Mouse (Mus musculus): ENCODE measurements around the gene Ghr. TPM values are rescaled to one million over a fixed set of nuclear protein-coding genes. Genes with fewer than 3 reads are reported as not detected.

Gene Ghr
- polyA plus RNA-seq, 1 experiment from 2014 or later = 73.1 TPM

GRCm38 (mm10) chr15:3499020-3499419 lies 84.3 kb downstream of the Ghr start:
- Histone ChIP-seq H3K4me3 (ENCODE audit: control insufficient read depth in 1 of 2, insufficient read depth in 1 of 2, low read depth in 1 of 2, low read length in 2 of 2) (no peak overlapping the region), H3K4me1 (ENCODE audit: control insufficient read depth in 2 of 2, insufficient read depth in 2 of 2, low read length in 2 of 2) (peaks cover 3 to 23% of the 10 kb centered on the region in 2 experiments; a peak in 3 of 4 replicates), H3K4me2 (ENCODE audit: low read length) (peak overlapping the region; percentile 34), H3K27me3 (ENCODE audit: control insufficient read depth, insufficient read depth, low read length) (no peaks in the 10 kb centered on the region), H3K36me3 (ENCODE audit: control insufficient read depth, insufficient read depth, low read length) (no peaks in the 10 kb centered on the region), H3K9ac (ENCODE audit: low read length) (no peak overlapping the region), H3K27ac (replicated peaks in 1 of 2; ENCODE audit: control insufficient read depth in 1 of 2, insufficient read depth in 1 of 2, low read depth in 2 of 2, low read length in 2 of 2) (peak overlapping the region; percentile 81 to 85), H3K9me3 (ENCODE audit: control insufficient read depth, low read length) (no peaks in the 10 kb centered on the region)
- ATAC-seq (ENCODE audit: insufficient number of reproducible peaks, insufficient read depth, low FRiP score, low read depth) = no peak
- WGBS = 62% methylated on average over 1 of the region's 1 CpGs

- no peak overlapping the region for H3K9ac ChIP-seq (ENCODE audit: low read length)
- ATAC-seq (ENCODE audit: insufficient number of reproducible peaks, insufficient read depth, low FRiP score, low read depth) = no peak
- 80% methylated on average over 9 of the region's 9 CpGs for WGBS
- H3K9me3 ChIP-seq (ENCODE audit: control insufficient read depth, low read length) = no peaks in the 10 kb centered on the region
- no peak overlapping the region for H3K4me2 ChIP-seq (ENCODE audit: low read length)
- peaks cover 3 to 23% of the 10 kb centered on the region in 2 experiments; a peak in 3 of 4 replicates for H3K4me1 ChIP-seq (ENCODE audit: control insufficient read depth in 2 of 2, insufficient read depth in 2 of 2, low read length in 2 of 2)
- H3K27ac ChIP-seq (replicated peaks in 1 of 2; ENCODE audit: control insufficient read depth in 1 of 2, insufficient read depth in 1 of 2, low read depth in 2 of 2, low read length in 2 of 2) = no peak overlapping the region
- H3K4me3 ChIP-seq (ENCODE audit: control insufficient read depth in 1 of 2, insufficient read depth in 1 of 2, low read depth in 1 of 2, low read length in 2 of 2) = no peak overlapping the region
- no peaks in the 10 kb centered on the region for H3K36me3 ChIP-seq (ENCODE audit: control insufficient read depth, insufficient read depth, low read length)
- no peaks in the 10 kb centered on the region for H3K27me3 ChIP-seq (ENCODE audit: control insufficient read depth, insufficient read depth, low read length)
These were observed 85.2 kb downstream of the Ghr start for GRCm38 (mm10) chr15:3497946-3498580.

GRCm38 (mm10) chr15:3490868-3491267 lies 92.4 kb downstream of the Ghr start:
- H3K27me3 ChIP-seq (ENCODE audit: control insufficient read depth, insufficient read depth, low read length) = no peaks in the 10 kb centered on the region
- 74% methylated on average over 3 of the region's 3 CpGs for WGBS
- H3K9ac ChIP-seq (ENCODE audit: low read length) = no peak overlapping the region
- H3K9me3 ChIP-seq (ENCODE audit: control insufficient read depth, low read length) = no peaks in the 10 kb centered on the region
- no peak overlapping the region for H3K4me2 ChIP-seq (ENCODE audit: low read length)
- no peak for ATAC-seq (ENCODE audit: insufficient number of reproducible peaks, insufficient read depth, low FRiP score, low read depth)
- H3K27ac ChIP-seq (replicated peaks in 1 of 2; ENCODE audit: control insufficient read depth in 1 of 2, insufficient read depth in 1 of 2, low read depth in 2 of 2, low read length in 2 of 2) = no peak overlapping the region
- no peaks in the 10 kb centered on the region for H3K36me3 ChIP-seq (ENCODE audit: control insufficient read depth, insufficient read depth, low read length)
- H3K4me1 ChIP-seq (ENCODE audit: control insufficient read depth in 2 of 2, insufficient read depth in 2 of 2, low read length in 2 of 2) = peaks cover 0 to 4% of the 10 kb centered on the region in 2 experiments; a peak in 2 of 4 replicates
- H3K4me3 ChIP-seq (ENCODE audit: control insufficient read depth in 1 of 2, insufficient read depth in 1 of 2, low read depth in 1 of 2, low read length in 2 of 2) = no peak overlapping the region

- 93% methylated on average over 2 of the region's 2 CpGs for WGBS
- no peak overlapping the region for H3K4me3 ChIP-seq (ENCODE audit: control insufficient read depth in 1 of 2, insufficient read depth in 1 of 2, low read depth in 1 of 2, low read length in 2 of 2)
- no peak for ATAC-seq (ENCODE audit: insufficient number of reproducible peaks, insufficient read depth, low FRiP score, low read depth)
These were observed 93.3 kb downstream of the Ghr start for GRCm38 (mm10) chr15:3490011-3490410.

GRCm38 (mm10) chr15:3489180-3489579 lies 94.1 kb downstream of the Ghr start:
- no peak overlapping the region for H3K4me2 ChIP-seq (ENCODE audit: low read length)
- H3K27ac ChIP-seq (replicated peaks in 1 of 2; ENCODE audit: control insufficient read depth in 1 of 2, insufficient read depth in 1 of 2, low read depth in 2 of 2, low read length in 2 of 2) = no peak overlapping the region
- H3K9me3 ChIP-seq (ENCODE audit: control insufficient read depth, low read length) = no peaks in the 10 kb centered on the region
- no peak overlapping the region for H3K9ac ChIP-seq (ENCODE audit: low read length)
- no peak overlapping the region for H3K4me3 ChIP-seq (ENCODE audit: control insufficient read depth in 1 of 2, insufficient read depth in 1 of 2, low read depth in 1 of 2, low read length in 2 of 2)
- H3K4me1 ChIP-seq (ENCODE audit: control insufficient read depth in 2 of 2, insufficient read depth in 2 of 2, low read length in 2 of 2) = peaks cover 0 to 4% of the 10 kb centered on the region in 2 experiments; a peak in 2 of 4 replicates
- H3K36me3 ChIP-seq (ENCODE audit: control insufficient read depth, insufficient read depth, low read length) = no peaks in the 10 kb centered on the region
- no peaks in the 10 kb centered on the region for H3K27me3 ChIP-seq (ENCODE audit: control insufficient read depth, insufficient read depth, low read length)
- no peak for ATAC-seq (ENCODE audit: insufficient number of reproducible peaks, insufficient read depth, low FRiP score, low read depth)

More at GRCm38 (mm10) chr15:3490011-3490410, 93.3 kb downstream of the Ghr start:
- Histone ChIP-seq H3K9me3 (ENCODE audit: control insufficient read depth, low read length) (no peaks in the 10 kb centered on the region), H3K9ac (ENCODE audit: low read length) (no peak overlapping the region), H3K27ac (replicated peaks in 1 of 2; ENCODE audit: control insufficient read depth in 1 of 2, insufficient read depth in 1 of 2, low read depth in 2 of 2, low read length in 2 of 2) (no peak overlapping the region), H3K4me2 (ENCODE audit: low read length) (no peak overlapping the region), H3K27me3 (ENCODE audit: control insufficient read depth, insufficient read depth, low read length) (no peaks in the 10 kb centered on the region), H3K36me3 (ENCODE audit: control insufficient read depth, insufficient read depth, low read length) (no peaks in the 10 kb centered on the region), H3K4me1 (ENCODE audit: control insufficient read depth in 2 of 2, insufficient read depth in 2 of 2, low read length in 2 of 2) (peaks cover 0 to 4% of the 10 kb centered on the region in 2 experiments; a peak in 2 of 4 replicates)

GRCm38 (mm10) chr15:3488601-3489000 lies 94.7 kb downstream of the Ghr start:
- 93% methylated on average over 3 of the region's 3 CpGs for WGBS
- Histone ChIP-seq H3K27ac (replicated peaks in 1 of 2; ENCODE audit: control insufficient read depth in 1 of 2, insufficient read depth in 1 of 2, low read depth in 2 of 2, low read length in 2 of 2) (no peak overlapping the region), H3K27me3 (ENCODE audit: control insufficient read depth, insufficient read depth, low read length) (no peaks in the 10 kb centered on the region), H3K4me1 (ENCODE audit: control insufficient read depth in 2 of 2, insufficient read depth in 2 of 2, low read length in 2 of 2) (peaks cover 0 to 4% of the 10 kb centered on the region in 2 experiments; a peak in 2 of 4 replicates), H3K4me3 (ENCODE audit: control insufficient read depth in 1 of 2, insufficient read depth in 1 of 2, low read depth in 1 of 2, low read length in 2 of 2) (no peak overlapping the region), H3K36me3 (ENCODE audit: control insufficient read depth, insufficient read depth, low read length) (no peaks in the 10 kb centered on the region), H3K9ac (ENCODE audit: low read length) (no peak overlapping the region), H3K9me3 (ENCODE audit: control insufficient read depth, low read length) (no peaks in the 10 kb centered on the region), H3K4me2 (ENCODE audit: low read length) (no peak overlapping the region)
- ATAC-seq (ENCODE audit: insufficient number of reproducible peaks, insufficient read depth, low FRiP score, low read depth) = no peak

GRCm38 (mm10) chr15:3486691-3487090 lies 96.6 kb downstream of the Ghr start:
- Histone ChIP-seq H3K27ac (replicated peaks in 1 of 2; ENCODE audit: control insufficient read depth in 1 of 2, insufficient read depth in 1 of 2, low read depth in 2 of 2, low read length in 2 of 2) (no peak overlapping the region), H3K27me3 (ENCODE audit: control insufficient read depth, insufficient read depth, low read length) (no peaks in the 10 kb centered on the region), H3K4me2 (ENCODE audit: low read length) (no peak overlapping the region), H3K4me3 (ENCODE audit: control insufficient read depth in 1 of 2, insufficient read depth in 1 of 2, low read depth in 1 of 2, low read length in 2 of 2) (no peak overlapping the region), H3K9ac (ENCODE audit: low read length) (no peak overlapping the region), H3K4me1 (ENCODE audit: control insufficient read depth in 2 of 2, insufficient read depth in 2 of 2, low read length in 2 of 2) (no peaks in the 10 kb centered on the region), H3K36me3 (ENCODE audit: control insufficient read depth, insufficient read depth, low read length) (no peaks in the 10 kb centered on the region), H3K9me3 (ENCODE audit: control insufficient read depth, low read length) (no peaks in the 10 kb centered on the region)
- no peak for ATAC-seq (ENCODE audit: insufficient number of reproducible peaks, insufficient read depth, low FRiP score, low read depth)
- WGBS = 84% methylated on average over 5 of the region's 5 CpGs

GRCm38 (mm10) chr15:3485367-3485766 lies 97.9 kb downstream of the Ghr start:
- Histone ChIP-seq H3K4me3 (ENCODE audit: control insufficient read depth in 1 of 2, insufficient read depth in 1 of 2, low read depth in 1 of 2, low read length in 2 of 2) (no peak overlapping the region), H3K27me3 (ENCODE audit: control insufficient read depth, insufficient read depth, low read length) (no peaks in the 10 kb centered on the region), H3K4me2 (ENCODE audit: low read length) (no peak overlapping the region), H3K9me3 (ENCODE audit: control insufficient read depth, low read length) (no peaks in the 10 kb centered on the region), H3K27ac (replicated peaks in 1 of 2; ENCODE audit: control insufficient read depth in 1 of 2, insufficient read depth in 1 of 2, low read depth in 2 of 2, low read length in 2 of 2) (no peak overlapping the region), H3K9ac (ENCODE audit: low read length) (no peak overlapping the region), H3K4me1 (ENCODE audit: control insufficient read depth in 2 of 2, insufficient read depth in 2 of 2, low read length in 2 of 2) (no peaks in the 10 kb centered on the region), H3K36me3 (ENCODE audit: control insufficient read depth, insufficient read depth, low read length) (no peaks in the 10 kb centered on the region)
- ATAC-seq (ENCODE audit: insufficient number of reproducible peaks, insufficient read depth, low FRiP score, low read depth) = no peak
- WGBS = 88% methylated on average over 1 of the region's 1 CpGs

All from heart, embryonic 14.5 days (tissue).